Mouse (Mus musculus) liver (tissue): ENCODE measurements around the gene Gpr68.

Experiments
- DNase-seq: peaks from one replicate; pipeline ENCODE4 v3.0.0-alpha.2; 2020; ENCODE audit warnings: mixed read lengths

Gene Gpr68

GRCm38 (mm10) chr12:100867097-100867496 lies 40.9 kb downstream of the Gpr68 start:
- DNase-seq: no peak

DNA sequence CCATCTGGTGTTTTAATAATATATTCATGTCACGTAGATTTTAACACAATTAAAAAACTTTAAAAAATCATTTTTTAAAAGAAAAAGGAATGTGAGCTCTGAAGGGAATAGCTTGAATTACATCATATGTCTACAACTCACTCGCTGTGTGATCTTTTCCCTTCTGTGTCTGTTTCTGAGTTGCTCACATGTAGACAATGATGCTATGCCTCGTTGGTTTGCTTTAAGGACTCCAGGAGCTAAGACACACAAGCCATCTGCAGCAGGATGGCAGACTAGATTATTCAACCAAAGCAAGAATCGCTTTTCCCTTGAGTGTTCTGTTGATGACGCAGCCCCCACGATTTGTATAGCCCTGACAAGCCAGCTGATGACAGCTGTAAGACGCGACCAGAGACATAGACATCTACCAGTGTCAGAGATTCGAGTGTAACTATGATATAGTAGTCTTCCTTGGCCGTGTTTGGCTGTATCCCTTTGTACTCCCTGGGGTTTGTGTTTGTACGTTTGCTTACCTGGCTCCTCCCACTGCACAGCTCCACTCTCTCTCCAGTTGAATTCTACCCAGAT lies 42.4 kb downstream of the Gpr68 start:
- no peak for DNase-seq

- no peak for DNase-seq
These were observed 42.9 kb downstream of the Gpr68 start for GRCm38 (mm10) chr12:100865072-100865471.

DNA sequence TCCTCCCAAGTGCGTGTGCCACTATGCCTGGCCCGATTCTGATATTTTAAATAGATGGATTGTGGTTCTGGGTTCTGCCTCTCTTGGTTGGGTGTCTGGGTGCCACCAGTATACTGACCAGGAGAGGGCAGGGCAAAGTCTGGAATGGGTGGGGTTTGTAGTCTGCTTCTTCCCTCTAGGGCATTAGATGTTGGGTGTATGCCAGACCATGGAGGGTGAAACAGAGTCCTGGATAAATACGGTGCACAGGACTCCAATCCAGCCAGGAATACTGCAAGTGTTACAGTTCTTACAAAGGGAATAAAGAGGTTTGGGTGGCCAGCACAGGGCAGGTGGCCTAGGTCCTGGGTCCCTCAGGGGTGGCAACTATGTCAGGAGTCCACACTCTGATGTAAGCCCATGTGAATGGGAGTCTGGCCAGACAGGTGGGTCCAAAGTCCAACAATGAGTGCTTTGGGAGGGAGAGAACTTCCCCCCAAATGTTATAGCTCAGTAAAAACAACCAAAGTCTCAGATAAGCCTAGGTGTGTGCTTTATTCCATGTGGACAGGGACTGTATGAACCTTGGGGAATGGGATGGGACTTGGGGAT lies 45.0 kb downstream of the Gpr68 start:
- no peak for DNase-seq

DNA sequence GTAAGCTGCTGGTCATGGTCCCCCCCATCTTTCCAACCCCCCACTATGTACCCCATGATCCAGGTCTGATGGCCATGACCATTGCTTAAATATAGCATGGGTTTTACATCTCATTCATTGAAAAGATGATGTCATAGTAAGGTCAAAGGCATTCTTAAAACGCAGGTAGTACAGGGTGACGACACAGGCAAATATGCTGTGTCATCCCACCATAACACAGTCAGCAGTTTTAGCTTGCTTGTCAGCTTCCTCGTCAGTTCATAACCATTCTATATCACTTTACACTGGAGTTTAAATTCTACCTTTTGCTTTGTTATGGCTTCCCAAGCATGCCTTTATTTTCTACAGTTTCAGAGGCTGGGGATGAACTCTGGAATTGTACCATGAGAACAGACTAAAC lies 45.7 kb downstream of the Gpr68 start:
- no peak for DNase-seq

- DNase-seq: no peak
These were observed 50.2 kb downstream of the Gpr68 start for GRCm38 (mm10) chr12:100857791-100858190.

DNA sequence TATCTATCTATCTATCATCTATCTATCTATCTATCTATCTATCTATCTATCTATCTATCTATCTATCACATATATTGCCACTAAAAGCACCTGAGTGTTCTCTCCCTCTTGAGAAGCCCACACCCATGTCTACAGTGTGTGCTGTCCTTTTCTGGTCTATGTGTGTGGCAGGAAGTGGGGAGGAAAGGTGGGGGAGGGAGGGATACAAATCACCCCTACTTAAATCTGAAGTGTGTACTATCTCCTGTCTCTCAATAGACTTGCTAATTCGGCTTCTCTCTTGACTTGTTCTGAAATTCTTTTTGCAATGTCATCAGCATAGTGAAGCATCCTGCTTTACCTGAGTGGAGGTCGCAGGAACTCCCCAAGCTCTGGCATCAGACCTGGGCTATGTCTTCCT lies 51.7 kb downstream of the Gpr68 start:
- DNase-seq: no peak

DNA sequence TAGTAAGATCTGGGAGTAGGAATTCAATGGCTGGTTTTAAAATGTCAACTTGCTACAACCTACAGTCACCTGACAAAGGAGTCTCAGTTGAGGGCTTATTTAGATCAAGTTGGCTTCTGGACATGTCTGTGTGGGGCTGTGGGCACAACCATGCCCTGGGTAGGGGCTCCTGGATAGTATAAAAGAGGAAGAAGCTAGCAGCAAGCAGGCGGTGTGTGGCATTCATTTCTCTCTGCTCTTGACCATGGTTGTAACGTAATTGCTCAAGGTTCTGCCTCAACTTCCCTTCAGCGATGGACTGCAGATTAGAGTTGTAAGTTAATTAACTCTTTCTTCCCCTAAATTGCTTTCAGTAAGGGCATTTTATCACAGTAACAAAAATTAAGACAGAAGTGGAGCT lies 55.6 kb downstream of the Gpr68 start:
- no peak for DNase-seq

- DNase-seq: peak; percentile 17
These were observed 58.4 kb downstream of the Gpr68 start for GRCm38 (mm10) chr12:100849421-100850138.

- DNase-seq: no peak
These were observed 60.4 kb downstream of the Gpr68 start for GRCm38 (mm10) chr12:100847437-100848080.

- DNase-seq: no peak
These were observed 61.4 kb downstream of the Gpr68 start for GRCm38 (mm10) chr12:100846566-100846965.

DNA sequence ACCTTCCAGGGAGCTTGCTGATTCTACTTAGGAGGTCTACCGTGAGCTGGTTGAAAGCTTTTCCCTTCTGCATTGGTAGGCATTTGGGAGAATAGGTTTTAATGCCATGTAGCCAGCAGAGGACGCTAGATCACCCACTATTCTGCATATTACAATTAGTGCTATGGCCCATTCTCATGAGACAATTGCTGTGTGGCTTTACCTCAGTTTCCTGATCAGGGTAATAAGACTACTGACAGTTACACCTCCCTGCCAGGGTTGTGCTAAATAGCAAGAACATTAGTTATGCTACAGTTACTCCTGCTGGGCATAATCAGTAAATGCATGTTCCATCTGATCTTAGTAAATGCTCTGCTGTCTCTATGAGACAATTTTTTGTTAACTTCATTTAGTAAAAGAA lies 62.2 kb downstream of the Gpr68 start:
- DNase-seq: no peak

DNA sequence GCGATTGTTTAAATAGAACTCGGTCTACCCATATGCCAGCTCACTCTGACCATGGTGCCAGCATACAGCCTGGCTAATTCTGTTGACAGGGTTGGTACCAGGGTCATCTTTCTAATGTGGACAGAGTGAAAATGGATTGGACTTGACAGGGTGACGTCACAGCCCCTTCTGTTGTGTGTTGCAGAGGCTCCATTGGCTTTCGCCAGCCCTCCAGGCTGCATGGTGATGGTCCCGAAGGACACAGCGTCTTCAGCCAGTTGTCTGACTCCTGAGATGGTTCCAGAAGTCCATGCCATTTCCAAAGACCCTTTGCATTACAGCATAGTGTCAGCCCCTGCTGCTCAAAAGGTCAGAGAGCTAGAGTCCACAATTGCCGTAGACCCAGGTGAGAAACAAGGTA lies 63.5 kb downstream of the Gpr68 start:
- DNase-seq: no peak

DNA sequence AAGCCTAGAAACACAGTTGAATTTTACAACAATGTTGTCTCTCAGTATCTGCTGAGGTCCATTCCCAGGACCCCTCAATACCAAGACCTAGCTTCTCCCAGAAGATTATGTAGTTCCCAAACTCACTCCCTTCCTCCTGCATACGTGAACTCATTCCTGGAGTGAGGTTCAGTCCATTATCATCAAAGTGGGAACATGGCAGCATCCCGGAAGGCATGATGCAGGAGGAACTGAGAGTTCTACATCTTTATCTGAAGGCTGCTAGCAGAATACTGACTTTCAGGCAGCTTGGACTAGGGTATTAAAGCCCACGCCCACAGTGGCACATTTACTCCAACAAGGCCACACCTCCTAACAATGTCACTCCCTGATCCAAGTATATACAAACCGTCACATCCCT lies 64.8 kb downstream of the Gpr68 start:
- no peak for DNase-seq

GRCm38 (mm10) chr12:100841211-100841792 lies 66.7 kb downstream of the Gpr68 start:
- DNase-seq: peak; percentile 72

GRCm38 (mm10) chr12:100839926-100840325 lies 68.1 kb downstream of the Gpr68 start:
- no peak for DNase-seq

DNA sequence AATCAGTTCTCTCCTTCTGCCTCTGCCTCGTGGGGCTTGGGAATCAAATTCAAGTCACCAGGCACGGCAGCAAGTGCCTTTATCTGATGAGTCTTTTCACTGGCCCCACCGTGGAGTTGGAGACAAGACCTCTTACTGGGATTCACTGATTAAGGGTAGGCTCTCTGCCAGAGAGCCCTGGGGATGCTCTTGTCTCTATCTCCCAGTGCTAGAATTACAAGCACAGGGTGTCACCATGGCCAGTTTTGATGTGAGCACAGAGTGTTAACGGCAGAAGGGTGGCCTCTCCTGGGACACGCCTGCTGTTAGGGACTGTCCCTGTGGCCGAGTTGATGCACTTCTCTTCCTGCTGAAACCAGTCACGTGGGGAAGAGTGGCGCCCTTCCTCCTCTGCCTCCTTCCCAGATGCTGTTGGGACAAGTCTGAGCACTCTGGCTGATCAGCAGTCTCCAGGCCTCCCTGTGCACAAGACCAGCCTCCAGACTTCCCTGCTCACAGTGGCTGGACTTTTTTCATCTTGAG lies 68.9 kb downstream of the Gpr68 start:
- no peak for DNase-seq

DNA sequence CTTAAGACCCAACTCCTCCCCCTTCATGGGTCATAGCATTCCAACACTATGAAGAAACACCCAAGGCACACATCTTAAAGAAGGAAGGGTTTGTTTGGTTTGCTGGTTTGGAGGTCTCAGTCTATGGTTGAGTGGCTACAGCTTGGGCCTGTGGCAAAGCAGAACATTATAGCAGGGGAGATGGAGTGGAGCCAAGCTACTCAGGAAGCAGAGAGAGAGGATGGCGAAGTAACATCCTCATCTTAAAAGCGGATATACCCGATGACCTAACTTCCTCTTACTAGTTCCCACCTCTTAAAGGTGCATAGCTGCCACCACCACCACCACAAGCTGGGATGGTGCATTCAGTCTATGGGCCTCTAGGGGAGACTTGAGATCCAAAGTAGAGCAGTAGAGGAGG lies 70.8 kb downstream of the Gpr68 start:
- no peak for DNase-seq

GRCm38 (mm10) chr12:100831629-100832325 lies 76.2 kb downstream of the Gpr68 start:
- DNase-seq: no peak

DNA sequence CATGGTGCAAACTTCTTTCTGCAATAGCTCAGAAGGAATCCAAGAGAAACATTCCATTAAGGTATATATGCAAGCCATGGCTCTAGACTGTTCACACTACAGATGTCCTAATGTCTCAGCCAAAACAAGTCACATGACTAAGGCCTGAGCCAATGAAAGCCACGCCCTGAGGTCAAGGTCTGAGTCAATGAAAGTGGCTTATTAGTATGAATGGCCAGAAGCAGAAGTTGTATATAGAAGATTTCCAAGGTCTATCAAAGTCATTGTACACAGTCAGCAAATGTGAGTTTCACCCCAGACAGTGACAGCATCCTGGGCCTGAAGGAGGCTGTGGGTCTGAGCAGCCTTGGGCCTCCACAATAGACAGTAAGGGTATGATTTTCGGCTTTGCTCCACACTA lies 77.0 kb downstream of the Gpr68 start:
- DNase-seq: no peak
